Mouse (Mus musculus): ENCODE measurements at regions not wholly inside any gene's neighbourhood (a gene's known extent, or its start where the extent isn't known, plus 50 kb on each side); places are given as distances from the start of the nearest gene placed in this dataset.
A peak's percentile ranks its signal among the peaks of the same experiment; 100 is the strongest.

- peak; percentile 71 for DNase-seq (ENCODE audit: low spot score)
Measured at GRCm38 (mm10) chr1:185619011-185619410, 164.4 kb downstream of the Slc30a10 start.

GRCm38 (mm10) chr1:185628401-185628800 lies 173.8 kb downstream of the Slc30a10 start:
- no peak for DNase-seq (ENCODE audit: low spot score)

DNA sequence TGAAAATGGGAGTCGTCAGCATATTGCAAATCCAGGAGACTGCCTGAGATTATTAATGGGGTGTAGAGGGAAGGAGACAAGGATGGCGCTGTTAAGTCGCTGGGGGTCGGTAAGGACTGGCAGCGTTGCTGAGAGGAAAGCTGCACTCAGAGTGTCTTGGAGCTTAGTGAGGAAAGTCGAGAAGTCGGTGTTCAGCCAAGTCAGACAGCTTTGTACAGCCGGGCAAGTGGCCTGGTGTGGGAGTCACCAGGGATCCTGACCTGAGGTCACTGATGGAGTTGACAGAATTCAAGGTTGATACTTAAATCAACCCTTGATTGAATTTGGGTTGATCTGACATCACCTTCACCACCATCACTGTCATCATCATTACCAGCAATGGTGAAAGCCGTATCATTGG lies 175.3 kb downstream of the Slc30a10 start:
- DNase-seq (ENCODE audit: low spot score) = no peak

- no peak for DNase-seq (ENCODE audit: low spot score)
Measured at GRCm38 (mm10) chr1:185638631-185639030, 184.0 kb downstream of the Slc30a10 start.

GRCm38 (mm10) chr1:185639486-185639885 lies 184.8 kb downstream of the Slc30a10 start:
- no peak for DNase-seq (ENCODE audit: low spot score)

DNA sequence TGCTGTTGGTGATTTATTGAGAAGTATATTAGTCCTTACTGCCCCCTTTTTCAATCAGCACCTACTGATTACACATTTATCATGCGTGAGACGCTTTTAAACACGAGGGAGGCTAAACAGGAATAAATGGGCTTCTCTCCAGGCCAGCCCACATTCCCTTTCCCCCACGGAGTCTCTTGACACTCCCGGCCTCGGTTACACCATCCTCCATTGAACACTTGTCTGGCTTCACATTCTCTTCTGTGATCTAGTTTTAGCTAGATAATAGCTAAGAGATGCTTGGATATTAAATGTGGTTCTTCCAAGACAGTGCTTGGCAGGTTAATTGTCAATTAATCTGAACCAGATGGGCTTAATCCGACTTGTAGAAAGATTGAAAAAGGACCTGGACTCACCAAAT lies 189.4 kb downstream of the Slc30a10 start:
- no peak for DNase-seq (ENCODE audit: low spot score)

GRCm38 (mm10) chr1:185648128-185648527 lies 193.5 kb downstream of the Slc30a10 start:
- DNase-seq (ENCODE audit: low spot score) = no peak

- no peak for DNase-seq (ENCODE audit: low spot score)
Measured at GRCm38 (mm10) chr1:185648926-185649325, 194.3 kb downstream of the Slc30a10 start.

- no peak for DNase-seq (ENCODE audit: low spot score)
Measured at GRCm38 (mm10) chr1:185650926-185651325, 196.3 kb downstream of the Slc30a10 start.

DNA sequence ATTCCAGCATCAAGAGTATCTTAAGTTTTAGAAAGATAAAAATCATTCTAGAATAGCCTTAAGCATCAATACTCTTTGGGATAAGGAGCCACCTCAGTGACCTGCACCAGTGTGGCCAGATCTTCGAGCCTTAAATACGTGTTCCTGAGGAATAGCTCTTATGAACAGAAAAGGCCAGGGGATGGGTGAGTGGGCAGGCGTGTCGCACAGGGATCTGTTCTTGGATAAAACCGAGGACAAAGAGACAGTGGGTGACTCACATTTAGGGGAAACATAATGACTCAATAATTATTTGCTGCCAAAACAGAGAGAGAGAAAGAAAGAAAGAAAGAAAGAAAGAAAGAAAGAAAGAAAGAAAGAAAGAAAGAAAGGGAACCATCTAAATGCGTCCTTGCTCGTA lies 200.4 kb downstream of the Slc30a10 start:
- DNase-seq (ENCODE audit: low spot score) = no peak

GRCm38 (mm10) chr1:185655461-185655860 lies 200.8 kb downstream of the Slc30a10 start:
- no peak for DNase-seq (ENCODE audit: low spot score)

GRCm38 (mm10) chr1:185657286-185657685 lies 202.6 kb downstream of the Slc30a10 start:
- DNase-seq (ENCODE audit: low spot score) = no peak

DNA sequence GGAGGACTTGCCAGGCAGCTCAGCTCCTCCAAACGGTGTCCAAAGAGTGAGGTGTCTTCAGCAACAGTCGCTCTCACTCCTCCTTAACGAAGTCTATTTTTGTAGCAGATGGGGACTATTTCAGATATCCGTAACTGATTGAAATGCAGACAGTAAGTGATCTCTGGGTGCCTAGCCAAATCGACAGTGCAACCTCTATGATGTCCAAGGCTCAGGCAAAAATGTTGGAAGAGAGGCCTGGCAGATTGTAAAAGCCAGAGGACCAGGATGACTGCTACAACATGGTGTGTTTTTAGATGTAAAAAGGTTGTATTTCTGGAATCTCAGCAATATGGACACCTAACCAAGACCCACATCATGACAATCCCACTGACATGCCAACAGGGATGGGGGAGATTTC lies 204.8 kb downstream of the Slc30a10 start:
- DNase-seq (ENCODE audit: low spot score) = no peak

DNA sequence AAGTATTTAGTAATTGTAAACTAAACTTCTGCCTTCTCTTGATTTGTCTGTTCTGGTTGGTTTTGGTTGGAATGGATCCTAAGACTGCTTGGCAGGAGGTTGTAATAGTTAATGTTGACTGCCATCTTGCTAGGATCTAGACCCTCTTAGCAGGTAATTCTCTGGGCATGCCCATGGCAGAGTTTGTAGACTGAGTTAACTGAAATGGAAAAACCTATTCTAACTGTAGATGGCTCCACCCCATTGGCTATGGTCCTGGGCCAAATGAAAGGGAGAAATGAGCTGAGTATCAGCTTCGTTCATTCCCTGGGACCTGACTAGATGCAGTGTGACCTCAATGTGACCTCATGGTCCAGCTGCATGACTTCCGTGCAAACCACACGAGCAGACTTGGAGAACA lies 207.7 kb downstream of the Slc30a10 start:
- DNase-seq (ENCODE audit: low spot score) = no peak

DNA sequence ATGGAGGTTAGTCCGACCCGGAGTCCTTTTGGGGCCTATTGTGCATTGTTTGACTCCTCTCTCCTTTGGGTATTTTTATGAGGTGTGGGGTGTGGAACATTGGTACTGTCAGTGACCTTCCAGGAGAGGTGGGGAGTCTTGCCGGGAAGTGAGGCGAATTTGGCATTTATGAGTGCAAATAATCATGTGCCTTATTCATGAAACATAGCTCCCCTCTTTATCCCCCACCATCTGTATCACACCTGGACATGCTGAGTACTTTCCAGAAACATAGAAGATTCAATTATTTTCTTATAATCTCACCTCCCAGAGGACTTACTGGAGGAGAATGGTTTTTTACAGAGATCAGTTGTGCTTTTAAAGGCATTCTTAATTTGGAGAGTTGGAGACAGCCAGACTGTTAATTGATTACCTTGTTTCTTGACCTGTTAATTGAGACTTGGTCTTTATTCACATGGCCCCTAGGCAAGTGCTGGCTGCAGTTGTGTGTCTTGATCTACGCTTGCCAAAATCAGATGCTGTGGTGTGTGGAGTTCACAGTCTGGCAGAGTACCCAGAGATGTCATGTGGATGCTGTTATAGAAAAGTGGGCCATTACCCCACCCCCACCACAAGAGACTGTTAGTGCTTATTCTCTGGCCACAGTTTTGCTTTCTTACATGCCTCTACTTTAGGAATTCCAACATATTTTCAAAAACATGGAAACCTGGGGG lies 215.5 kb downstream of the Slc30a10 start:
- no peak for DNase-seq (ENCODE audit: low spot score)

GRCm38 (mm10) chr1:185672940-185673339 lies 218.3 kb downstream of the Slc30a10 start:
- no peak for DNase-seq (ENCODE audit: low spot score)

GRCm38 (mm10) chr1:185675674-185676420 lies 221.2 kb downstream of the Slc30a10 start:
- no peak for DNase-seq (ENCODE audit: low spot score)

- peak; percentile 88 for DNase-seq (ENCODE audit: low spot score)
Measured at GRCm38 (mm10) chr1:185681610-185682457, 227.2 kb downstream of the Slc30a10 start.

DNA sequence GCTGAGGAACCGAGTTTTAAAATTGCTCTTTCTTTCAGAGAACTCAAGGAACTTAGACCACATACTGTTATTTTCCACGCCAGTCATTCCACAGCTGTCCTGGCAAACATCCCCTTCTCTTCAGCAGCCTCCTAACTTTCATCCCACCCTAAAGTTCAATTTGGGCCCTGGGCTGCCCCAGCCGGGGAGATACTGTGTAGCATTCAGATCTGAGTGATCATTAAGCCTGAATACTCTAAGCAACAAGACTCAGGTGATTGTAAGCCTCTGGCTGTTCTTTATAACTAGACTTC lies 227.8 kb downstream of the Slc30a10 start:
- DNase-seq (ENCODE audit: low spot score) = no peak

- peak; percentile 55 for DNase-seq (ENCODE audit: low spot score)
Measured at GRCm38 (mm10) chr1:185684638-185685037, 230.0 kb downstream of the Slc30a10 start.

- DNase-seq (ENCODE audit: low spot score) = no peak
Measured at GRCm38 (mm10) chr1:185688506-185688905, 233.9 kb downstream of the Slc30a10 start.

GRCm38 (mm10) chr1:185695394-185695793 lies 240.7 kb downstream of the Slc30a10 start:
- no peak for DNase-seq (ENCODE audit: low spot score)

DNA sequence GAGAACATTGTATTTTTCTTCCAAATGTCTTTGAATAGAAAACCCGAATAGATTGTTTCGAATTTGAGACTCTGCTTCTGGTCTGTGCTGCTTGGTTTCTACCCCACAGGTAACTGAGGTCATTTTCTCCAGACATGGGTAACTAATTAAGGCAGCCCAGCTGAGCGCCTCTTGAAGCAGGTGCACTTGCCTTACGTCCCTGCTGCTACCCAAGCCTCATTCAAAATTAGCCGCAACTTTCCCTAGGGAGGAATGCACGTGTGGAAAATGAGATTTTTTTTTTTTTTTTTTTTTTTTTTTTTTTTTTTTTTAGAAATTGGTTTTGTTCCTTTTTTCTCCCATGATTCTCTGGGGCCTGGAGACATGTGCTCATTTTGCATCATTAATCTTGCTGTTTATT lies 245.1 kb downstream of the Slc30a10 start:
- no peak for DNase-seq (ENCODE audit: low spot score)
